Mouse (Mus musculus) myocyte (in vitro differentiated cells): Measurements from ENCODE around the gene Crybb1.

Source experiments
- E2F4 ChIP-seq: IDR thresholded peaks from one replicate; pipeline ENCODE4 v1.6.1; 2011; ENCODE audit warnings: mild to moderate bottlenecking, control low read depth, moderate library complexity; ENCODE audit not compliant: insufficient read depth
- MAX ChIP-seq: IDR thresholded peaks from one replicate; pipeline ENCODE4 v1.6.1; 2011; ENCODE audit warnings: low read depth, mild to moderate bottlenecking, control low read depth
- MYOD1 ChIP-seq, 3 experiments: IDR thresholded peaks; one replicate each; pipeline ENCODE4 v1.6.1; 2011; ENCODE audit warnings: control low read depth in 2 of 3, low read depth in 2 of 3, mild to moderate bottlenecking in 2 of 3, moderate library complexity in 1 of 3; ENCODE audit not compliant: insufficient read length in 2 of 3, control insufficient read depth in 1 of 3
- POLR2A ChIP-seq: IDR thresholded peaks from one replicate; pipeline ENCODE4 v1.6.1; 2011; ENCODE audit warnings: low read depth, mild to moderate bottlenecking, control low read depth, moderate library complexity; ENCODE audit not compliant: insufficient read length
- POLR2AphosphoS2 ChIP-seq: IDR thresholded peaks from one replicate; pipeline ENCODE4 v1.6.1; 2011; ENCODE audit warnings: low read depth, control low read depth; ENCODE audit not compliant: insufficient read length
- USF1 ChIP-seq: IDR thresholded peaks from one replicate; pipeline ENCODE4 v1.6.1; 2011; ENCODE audit warnings: low read depth, mild to moderate bottlenecking, control low read depth, moderate library complexity

- no peak for TF ChIP-seq POLR2A
- TF ChIP-seq MAX, result no peak
- no peak for TF ChIP-seq E2F4
- no peak for TF ChIP-seq MYOD1 (IDR thresholded peaks at IDR 0.05; ENCODE audit: control insufficient read depth in 1 of 3, insufficient read length in 2 of 3, low read depth in 2 of 3)
- no peak for TF ChIP-seq POLR2AphosphoS2
- no peak for TF ChIP-seq USF1
Measured at GRCm38 (mm10) chr5:112302310-112302709, 46.7 kb downstream of the Crybb1 start.
